Mouse (Mus musculus) forebrain, postnatal 0 days (tissue): Measurements from ENCODE around the gene Cadm2. TPM values are rescaled to one million over a fixed set of nuclear protein-coding genes. Genes with fewer than 3 reads are reported as not detected.

Experiments
- ATAC-seq: fragments of 200-750 bp; cut with Nextera tagmentation; 2 replicates; pipeline ENCODE4 v1.8.0; 2017; ENCODE audit warnings: mild to moderate bottlenecking, moderate library complexity
- DNase-seq: peaks from one replicate; pipeline ENCODE4 v3.0.0-alpha.2; 2015
- H3K27ac ChIP-seq: fragments of 300-500 bp; sonication (generic); 2 replicates; pipeline ENCODE4 v1.5.1; 2014; ENCODE audit warnings: low read depth, mild to moderate bottlenecking, antibody characterized with exemption, low read length, moderate library complexity, mixed read lengths
- H3K27me3 ChIP-seq: fragments of 300-500 bp; sonication (generic); 2 replicates; pipeline ENCODE4 v1.6.1; 2014; ENCODE audit warnings: mild to moderate bottlenecking, low read length, mixed read lengths; ENCODE audit not compliant: insufficient read depth
- H3K36me3 ChIP-seq: fragments of 300-500 bp; sonication (generic); 2 replicates; pipeline ENCODE4 v1.6.1; 2014; ENCODE audit warnings: mild to moderate bottlenecking, moderate library complexity; ENCODE audit not compliant: insufficient read depth
- H3K4me1 ChIP-seq: fragments of 300-500 bp; sonication (generic); 2 replicates; pipeline ENCODE4 v1.6.1; 2014; ENCODE audit warnings: antibody characterized with exemption; ENCODE audit not compliant: insufficient read depth
- H3K4me2 ChIP-seq: fragments of 300-500 bp; sonication (generic); 2 replicates; pipeline ENCODE4 v1.6.1; 2014; ENCODE audit warnings: low read depth, mild to moderate bottlenecking, moderate library complexity
- H3K4me3 ChIP-seq: fragments of 300-500 bp; sonication (generic); 2 replicates; pipeline ENCODE4 v1.5.1; 2014; ENCODE audit warnings: low read depth, low read length, mixed read lengths
- H3K9ac ChIP-seq: fragments of 300-500 bp; sonication (generic); 2 replicates; pipeline ENCODE4 v1.6.1; 2014; ENCODE audit warnings: mild to moderate bottlenecking
- H3K9me3 ChIP-seq: fragments of 300-500 bp; sonication (generic); 2 replicates; pipeline ENCODE4 v1.6.1; 2016; ENCODE audit warnings: low read length
- CTCF ChIP-seq: sonication (generic); IDR thresholded peaks from 2 replicates; pipeline ENCODE4 v1.5.1; 2016; ENCODE audit warnings: antibody characterized with exemption, control low read depth, low read depth
- WGBS: fragments of 180-500 bp; shearing (Covaris S2); extraction: QIAGEN DNeasy Blood & Tissue Kit; methylation state at CpG from one replicate; pipeline ENCODE4 v1.1.7; 2014; 5-methylcytosine and 5-hydroxymethylcytosine counted together
- polyA plus RNA-seq: library from polyadenylated mRNA; unstranded; fragments of >200 nt; fragmentation: Nextera tagmentation; extraction: Ambion mirVana; gene quantifications from 2 replicates; pipeline ENCODE4 v1.2.1, GENCODE M21; 2015
- total RNA-seq: library from RNA; depleted of rRNA; stranded (reverse); fragments of >200 nt; gene quantifications from 2 replicates; pipeline ENCODE4 v1.2.3, GENCODE M21; 2014

The Cadm2 gene
- total and polyA plus RNA-seq, 2 experiments from 2014 or later, result 58.9 to 63.3 TPM

DNA sequence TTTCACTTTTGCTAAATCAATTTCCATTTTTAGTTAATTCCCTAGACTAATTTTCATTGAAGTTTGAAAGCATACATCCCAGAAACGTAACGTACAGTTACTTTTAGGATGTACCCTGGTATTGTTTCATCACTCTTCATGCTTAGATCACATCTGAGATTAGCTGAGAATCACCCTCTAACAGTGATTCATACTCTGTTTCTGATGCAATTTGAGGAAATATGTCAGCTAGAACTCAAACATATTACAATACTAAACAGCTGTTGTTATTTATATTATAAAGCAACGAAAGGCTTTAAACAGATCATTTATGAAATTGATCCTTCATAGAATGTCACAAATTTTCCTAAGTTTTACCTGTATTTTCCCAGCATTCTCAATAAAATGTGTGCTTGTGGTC, 336.0 kb downstream of the Cadm2 start:
- no peaks in the 10 kb centered on the region for H3K27me3 ChIP-seq
- DNase-seq (no peak), ATAC-seq (no peak)
- no peak overlapping the region for H3K4me3 ChIP-seq
- H3K9me3 ChIP-seq, result no peaks in the 10 kb centered on the region
- H3K4me2 ChIP-seq, result no peak overlapping the region
- H3K27ac ChIP-seq, result no peak overlapping the region
- no peaks in the 10 kb centered on the region for H3K36me3 ChIP-seq
- no peak overlapping the region for H3K9ac ChIP-seq
- WGBS, result 91% methylated on average over 3 of the region's 3 CpGs
- TF ChIP-seq CTCF, result no peak
- H3K4me1 ChIP-seq, result no peaks in the 10 kb centered on the region

DNA sequence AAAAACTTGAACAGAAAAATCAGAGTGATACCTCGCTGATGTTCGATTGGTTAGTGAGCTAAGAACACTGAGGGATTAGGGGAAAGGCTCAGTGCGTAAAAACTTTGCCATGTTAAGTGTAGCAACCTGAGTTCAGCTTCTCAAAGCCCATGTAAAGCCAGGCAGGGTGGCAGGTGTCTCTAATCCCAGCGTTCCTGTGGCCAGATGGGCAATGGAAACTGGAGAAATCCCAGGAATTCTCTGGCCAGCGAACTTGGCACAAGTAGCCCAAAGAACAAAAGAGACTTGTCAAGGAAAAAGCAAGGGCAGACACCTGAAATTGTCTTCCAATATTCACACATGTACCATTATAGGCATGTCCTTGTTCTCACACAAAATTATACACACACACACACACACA, 377.1 kb downstream of the Cadm2 start:
- no peaks in the 10 kb centered on the region for H3K27me3 ChIP-seq
- H3K27ac ChIP-seq, result no peak overlapping the region
- H3K36me3 ChIP-seq, result no peaks in the 10 kb centered on the region
- ATAC-seq (no peak), DNase-seq (no peak)
- no peak overlapping the region for H3K9ac ChIP-seq
- TF ChIP-seq CTCF, result no peak
- H3K4me2 ChIP-seq, result no peak overlapping the region
- no peaks in the 10 kb centered on the region for H3K4me1 ChIP-seq
- no peaks in the 10 kb centered on the region for H3K9me3 ChIP-seq
- no peak overlapping the region for H3K4me3 ChIP-seq
- WGBS, result 74% methylated on average over 5 of the region's 5 CpGs

DNA sequence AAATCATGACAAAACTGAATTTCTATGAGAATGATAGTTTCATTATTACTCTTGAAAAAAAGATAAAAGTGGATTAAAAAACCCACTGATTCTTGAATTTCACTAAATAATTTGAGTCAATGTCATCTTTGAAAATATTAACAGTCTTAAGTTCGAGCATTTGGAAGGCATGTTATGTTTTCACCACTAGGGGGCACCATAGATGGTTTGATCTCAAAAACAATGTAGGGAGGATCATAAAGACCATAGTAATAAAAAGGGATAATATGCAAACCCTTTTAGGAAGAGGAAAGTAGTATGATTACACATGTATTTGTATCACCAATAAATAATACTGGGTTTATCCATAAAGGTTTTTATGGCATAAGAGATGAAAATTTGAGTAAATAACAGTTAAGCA, 385.8 kb downstream of the Cadm2 start:
- ATAC-seq (no peak), DNase-seq (peak; percentile 38)
- no peak overlapping the region for H3K27ac ChIP-seq
- H3K4me1 ChIP-seq, result no peaks in the 10 kb centered on the region
- no peaks in the 10 kb centered on the region for H3K27me3 ChIP-seq
- no peaks in the 10 kb centered on the region for H3K9me3 ChIP-seq
- peak; percentile 62 for TF ChIP-seq CTCF
- WGBS, result 19% methylated on average over 1 of the region's 1 CpGs
- no peak overlapping the region for H3K4me3 ChIP-seq
- H3K4me2 ChIP-seq, result no peak overlapping the region
- no peak overlapping the region for H3K9ac ChIP-seq
- H3K36me3 ChIP-seq, result no peaks in the 10 kb centered on the region

DNA sequence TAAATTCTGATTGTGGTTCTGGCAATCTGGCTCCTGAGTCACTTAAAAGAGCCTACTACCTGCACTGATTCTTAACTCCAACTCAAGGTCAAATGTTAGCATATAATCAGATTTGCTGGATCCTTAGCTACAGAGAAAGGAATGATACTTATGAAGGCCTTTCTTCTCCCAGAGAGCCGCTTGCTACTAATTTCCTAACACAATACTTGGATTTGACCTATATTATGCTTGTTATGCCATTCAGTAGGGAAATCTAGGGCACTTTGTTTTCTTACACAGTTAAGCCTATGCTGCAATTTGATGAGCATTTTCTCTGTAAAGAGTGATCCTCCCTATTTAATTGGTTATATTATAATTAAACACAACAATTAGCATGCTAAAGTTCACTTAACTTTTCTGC, 394.0 kb downstream of the Cadm2 start:
- Histone ChIP-seq H3K4me2 (no peak overlapping the region), H3K9me3 (no peaks in the 10 kb centered on the region), H3K27me3 (no peaks in the 10 kb centered on the region), H3K27ac (no peak overlapping the region), H3K4me1 (no peaks in the 10 kb centered on the region), H3K4me3 (no peak overlapping the region), H3K36me3 (no peaks in the 10 kb centered on the region), H3K9ac (no peak overlapping the region)
- 50% methylated on average over 1 of the region's 1 CpGs for WGBS
- no peak for ATAC-seq
- no peak for TF ChIP-seq CTCF
- no peak for DNase-seq

DNA sequence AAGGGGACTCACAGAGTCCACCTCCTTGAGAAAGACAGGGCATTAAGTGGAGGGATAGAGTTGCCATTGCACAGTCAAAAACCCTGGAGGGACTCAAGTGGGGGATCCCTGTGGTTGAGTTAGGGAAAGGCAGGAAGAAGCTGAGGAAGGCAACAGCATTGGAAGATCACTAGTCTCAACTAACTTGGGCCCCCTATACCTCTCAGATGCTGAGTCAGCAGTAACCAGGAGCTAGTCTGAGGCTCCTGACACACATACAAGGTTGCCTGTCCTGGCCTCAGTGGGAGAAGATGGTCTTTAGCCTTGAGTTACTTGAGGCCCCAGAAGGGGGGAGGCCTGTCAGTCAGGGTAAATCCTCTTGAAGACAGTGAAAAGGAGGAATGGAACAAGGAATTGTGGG, 417.4 kb downstream of the Cadm2 start:
- Histone ChIP-seq H3K27me3 (no peaks in the 10 kb centered on the region), H3K4me2 (no peak overlapping the region), H3K4me3 (no peak overlapping the region), H3K9me3 (no peaks in the 10 kb centered on the region), H3K4me1 (no peaks in the 10 kb centered on the region), H3K9ac (no peak overlapping the region), H3K36me3 (no peaks in the 10 kb centered on the region), H3K27ac (no peak overlapping the region)
- ATAC-seq, result no peak
- TF ChIP-seq CTCF, result no peak
- no peak for DNase-seq

DNA sequence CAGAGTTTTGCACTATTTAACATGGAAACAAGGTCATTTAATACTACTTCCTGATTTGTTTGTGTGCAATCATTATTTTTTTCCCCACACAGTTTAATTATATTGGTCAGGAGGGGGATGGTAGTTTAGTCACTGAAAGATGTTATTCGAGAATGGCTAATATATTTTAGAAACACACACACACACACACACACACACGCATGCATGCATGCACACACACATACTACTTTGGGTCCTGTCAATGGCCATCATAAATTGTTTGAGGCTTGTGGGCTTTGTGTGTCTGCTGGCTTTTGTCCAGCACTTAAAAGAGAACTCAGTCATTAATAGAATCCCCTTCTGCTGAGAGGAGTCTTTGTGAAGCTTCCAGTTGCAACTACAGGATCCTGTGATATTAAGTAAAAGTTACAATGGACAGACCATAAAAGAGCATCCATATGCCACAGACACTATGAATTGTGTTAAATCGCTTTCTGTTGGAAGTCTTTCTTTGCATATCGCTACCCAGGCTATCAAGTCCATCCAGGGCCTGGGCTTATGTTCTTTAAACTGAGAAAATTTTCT, 427.8 kb downstream of the Cadm2 start:
- no peak for TF ChIP-seq CTCF
- DNase-seq, result no peak
- Histone ChIP-seq H3K36me3 (no peaks in the 10 kb centered on the region), H3K4me1 (no peaks in the 10 kb centered on the region), H3K4me2 (no peak overlapping the region), H3K4me3 (no peak overlapping the region), H3K27ac (no peak overlapping the region), H3K9ac (no peak overlapping the region), H3K9me3 (no peaks in the 10 kb centered on the region), H3K27me3 (no peaks in the 10 kb centered on the region)
- WGBS, result 29% methylated on average over 4 of the region's 4 CpGs
- ATAC-seq, result no peak

DNA sequence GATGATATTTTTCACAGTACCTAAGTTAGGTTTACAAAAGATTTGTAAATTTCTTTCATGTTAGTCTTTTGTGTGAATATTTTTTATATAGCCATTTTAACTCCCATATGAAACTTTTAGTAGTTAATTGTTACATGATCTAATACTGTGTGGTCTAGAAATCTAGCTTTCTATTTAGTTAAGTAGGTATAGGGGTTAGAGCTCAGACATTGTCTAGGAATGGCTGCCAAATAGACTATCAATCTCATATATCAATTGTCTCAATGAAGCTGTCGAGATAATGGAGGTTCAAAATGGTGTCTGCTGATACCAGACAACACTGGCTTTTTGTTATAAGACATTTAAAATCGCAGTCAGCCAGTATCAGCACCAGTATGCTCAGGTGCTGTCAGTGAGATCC, 428.3 kb downstream of the Cadm2 start:
- no peak for TF ChIP-seq CTCF
- DNase-seq, result no peak
- Histone ChIP-seq H3K36me3 (no peaks in the 10 kb centered on the region), H3K4me2 (no peak overlapping the region), H3K27ac (no peak overlapping the region), H3K27me3 (no peaks in the 10 kb centered on the region), H3K4me1 (no peaks in the 10 kb centered on the region), H3K4me3 (no peak overlapping the region), H3K9ac (no peak overlapping the region), H3K9me3 (no peaks in the 10 kb centered on the region)
- ATAC-seq, result no peak; the same call in 1 of the 2 replicates
- WGBS, result 53% methylated on average over 2 of the region's 2 CpGs

DNA sequence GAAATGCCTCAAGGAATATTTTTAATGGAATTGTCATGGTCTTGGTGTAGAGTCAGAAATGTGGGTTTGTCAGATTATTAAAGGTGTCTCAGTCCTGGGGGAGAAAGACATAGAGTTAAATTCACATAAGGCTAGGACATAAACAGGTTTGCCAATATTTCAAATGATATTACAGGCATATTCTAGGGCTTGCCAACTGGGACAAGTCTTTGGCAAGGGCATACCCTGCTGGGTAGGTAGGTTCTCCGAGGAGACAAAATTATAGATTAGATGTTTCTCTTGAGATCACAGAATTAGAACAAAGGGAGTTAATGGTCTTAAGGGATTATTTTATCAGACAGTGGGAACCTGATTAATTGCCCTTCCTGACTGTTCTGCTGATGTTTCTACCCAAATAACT, 434.4 kb downstream of the Cadm2 start:
- no peak overlapping the region for H3K27ac ChIP-seq
- H3K27me3 ChIP-seq, result no peaks in the 10 kb centered on the region
- no peak for ATAC-seq
- H3K9me3 ChIP-seq, result no peaks in the 10 kb centered on the region
- no peak overlapping the region for H3K4me2 ChIP-seq
- no peaks in the 10 kb centered on the region for H3K4me1 ChIP-seq
- TF ChIP-seq CTCF, result no peak
- no peak for DNase-seq
- 49% methylated on average over 1 of the region's 1 CpGs for WGBS
- no peak overlapping the region for H3K4me3 ChIP-seq
- no peaks in the 10 kb centered on the region for H3K36me3 ChIP-seq
- no peak overlapping the region for H3K9ac ChIP-seq
